Mouse (Mus musculus): ENCODE data around the gene Fbxw8.

Fbxw8 gene

GRCm38 (mm10) chr5:118076721-118077592, 78.3 kb downstream of the Fbxw8 start:
- no peak for DNase-seq (ENCODE audit: low read depth, low spot score)

- no peak for DNase-seq (ENCODE audit: low read depth, low spot score)
Measured at GRCm38 (mm10) chr5:118073213-118073773, 82.0 kb downstream of the Fbxw8 start.

GRCm38 (mm10) chr5:118071766-118072165, 83.5 kb downstream of the Fbxw8 start:
- no peak for DNase-seq (ENCODE audit: low read depth, low spot score)

- DNase-seq (ENCODE audit: low read depth, low spot score), result no peak
Measured at GRCm38 (mm10) chr5:118069315-118069714, 85.9 kb downstream of the Fbxw8 start.

GRCm38 (mm10) chr5:118067984-118068494, 87.2 kb downstream of the Fbxw8 start:
- no peak for DNase-seq (ENCODE audit: low read depth, low spot score)

- DNase-seq (ENCODE audit: low read depth, low spot score), result no peak
Measured at GRCm38 (mm10) chr5:118067572-118067971, 87.7 kb downstream of the Fbxw8 start.

GRCm38 (mm10) chr5:118066828-118067227, 88.4 kb downstream of the Fbxw8 start:
- DNase-seq (ENCODE audit: low read depth, low spot score), result no peak

- DNase-seq (ENCODE audit: low read depth, low spot score), result no peak
Measured at GRCm38 (mm10) chr5:118065516-118066255, 89.6 kb downstream of the Fbxw8 start.

- no peak for DNase-seq (ENCODE audit: low read depth, low spot score)
Measured at GRCm38 (mm10) chr5:118064284-118064901, 90.9 kb downstream of the Fbxw8 start.

- DNase-seq (ENCODE audit: low read depth, low spot score), result no peak
Measured at GRCm38 (mm10) chr5:118063181-118063621, 92.1 kb downstream of the Fbxw8 start.

- DNase-seq (ENCODE audit: low read depth, low spot score), result no peak
Measured at GRCm38 (mm10) chr5:118061391-118061790, 93.9 kb downstream of the Fbxw8 start.

GRCm38 (mm10) chr5:118059646-118060045, 95.6 kb downstream of the Fbxw8 start:
- DNase-seq (ENCODE audit: low read depth, low spot score), result no peak

- DNase-seq (ENCODE audit: low read depth, low spot score), result no peak
Measured at GRCm38 (mm10) chr5:118058858-118059257, 96.4 kb downstream of the Fbxw8 start.

- no peak for DNase-seq (ENCODE audit: low read depth, low spot score)
Measured at GRCm38 (mm10) chr5:118057508-118058111, 97.7 kb downstream of the Fbxw8 start.

GRCm38 (mm10) chr5:118053205-118053604, 102.1 kb downstream of the Fbxw8 start:
- DNase-seq (ENCODE audit: low read depth, low spot score), result no peak

GRCm38 (mm10) chr5:118051981-118052662, 103.1 kb downstream of the Fbxw8 start:
- DNase-seq (ENCODE audit: low read depth, low spot score), result no peak

GRCm38 (mm10) chr5:118050743-118051142, 104.5 kb downstream of the Fbxw8 start:
- no peak for DNase-seq (ENCODE audit: low read depth, low spot score)

- DNase-seq (ENCODE audit: low read depth, low spot score), result no peak
Measured at GRCm38 (mm10) chr5:118048928-118049327, 106.3 kb downstream of the Fbxw8 start.

- DNase-seq (ENCODE audit: low read depth, low spot score), result no peak
Measured at GRCm38 (mm10) chr5:118048412-118048811, 106.9 kb downstream of the Fbxw8 start.

- DNase-seq (ENCODE audit: low read depth, low spot score), result no peak
Measured at GRCm38 (mm10) chr5:118047091-118047757, 108.0 kb downstream of the Fbxw8 start.

Measured in telencephalon, adult 2 months (tissue).